Mouse (Mus musculus) limb, embryonic 13.5 days (tissue): Measurements from ENCODE around the gene Tas1r1. TPM values are rescaled to one million over a fixed set of nuclear protein-coding genes. Genes with fewer than 3 reads are reported as not detected.

Experiments used
- ATAC-seq: fragments of 200-750 bp; cut with Nextera tagmentation; 2 replicates; pipeline ENCODE4 v1.8.0; 2017; ENCODE audit warnings: low read depth, moderate number of reproducible peaks, moderate TSS enrichment; ENCODE audit not compliant: low FRiP score
- H3K27ac ChIP-seq: fragments of 300-500 bp; sonication (generic); 2 replicates; pipeline ENCODE4 v1.5.1; 2015; ENCODE audit warnings: inconsistent platforms, mild to moderate bottlenecking, moderate library complexity
- H3K27me3 ChIP-seq: fragments of 300-500 bp; sonication (generic); 2 replicates; pipeline ENCODE4 v1.6.1; 2015; ENCODE audit warnings: mild to moderate bottlenecking, inconsistent platforms
- H3K36me3 ChIP-seq: fragments of 300-500 bp; sonication (generic); 2 replicates; pipeline ENCODE4 v1.6.1; 2015; ENCODE audit warnings: inconsistent platforms, mild to moderate bottlenecking, moderate library complexity
- H3K4me1 ChIP-seq: fragments of 300-500 bp; sonication (generic); 2 replicates; pipeline ENCODE4 v1.6.1; 2015; ENCODE audit warnings: inconsistent platforms
- H3K4me2 ChIP-seq: fragments of 300-500 bp; sonication (generic); replicated peaks from 2 replicates; pipeline ENCODE4 v1.6.1; 2015; ENCODE audit warnings: inconsistent platforms, mild to moderate bottlenecking, moderate library complexity
- H3K4me3 ChIP-seq: fragments of 300-500 bp; sonication (generic); 2 replicates; pipeline ENCODE4 v1.5.1; 2015; ENCODE audit warnings: moderate library complexity, mild to moderate bottlenecking, inconsistent platforms
- H3K9ac ChIP-seq: fragments of 300-500 bp; sonication (generic); 2 replicates; pipeline ENCODE4 v1.6.1; 2015; ENCODE audit warnings: mild to moderate bottlenecking, inconsistent platforms
- H3K9me3 ChIP-seq: fragments of 300-500 bp; sonication (generic); 2 replicates; pipeline ENCODE4 v1.6.1; 2016; ENCODE audit warnings: inconsistent platforms
- WGBS: fragments of 180-500 bp; shearing (Covaris S2); methylation state at CpG from one replicate; pipeline ENCODE4 v1.1.7; 2015; 5-methylcytosine and 5-hydroxymethylcytosine counted together
- polyA plus RNA-seq: library from polyadenylated mRNA; unstranded; fragments of >200 nt; fragmentation: Nextera tagmentation; extraction: Ambion mirVana; gene quantifications from 2 replicates; pipeline ENCODE4 v1.2.1, GENCODE M21; 2015

The Tas1r1 gene
- polyA plus RNA-seq, 1 experiment from 2014 or later = 1.3 TPM

GRCm38 (mm10) chr4:152021568-152022097, 16.7 kb downstream of the Tas1r1 start:
- Histone ChIP-seq H3K4me3 (no peak overlapping the region), H3K27me3 (no peaks in the 10 kb centered on the region), H3K36me3 (peaks cover 84% of the 10 kb centered on the region), H3K27ac (no peak overlapping the region), H3K9ac (0 out of 2 replicates have a peak overlapping the region, but pooled peaks have one; percentile 20), H3K4me1 (peaks cover 22% of the 10 kb centered on the region), H3K4me2 (no peak overlapping the region), H3K9me3 (no peaks in the 10 kb centered on the region)
- no peak for ATAC-seq
- 80% methylated on average over 12 of the region's 12 CpGs for WGBS

DNA sequence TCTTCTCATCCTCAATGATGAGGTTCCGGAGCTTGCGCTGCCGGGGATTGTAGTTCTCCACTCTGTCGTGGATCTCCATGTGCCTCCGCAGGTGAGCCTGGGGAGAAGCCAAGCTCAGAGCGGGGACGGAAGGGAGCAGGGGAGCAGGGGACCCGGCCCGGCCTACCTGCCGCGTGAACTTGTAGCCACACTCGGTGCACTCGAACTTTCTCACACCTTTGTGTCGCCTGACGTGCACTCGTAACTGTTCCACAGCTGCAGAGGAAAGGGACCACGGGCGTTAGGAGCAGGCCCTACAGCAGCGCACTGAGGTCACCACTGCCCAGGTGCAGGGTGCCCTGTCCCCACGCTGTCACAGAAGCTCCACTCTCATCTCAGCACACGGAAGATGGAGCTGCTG, 18.3 kb downstream of the Tas1r1 start:
- no peaks in the 10 kb centered on the region for H3K9me3 ChIP-seq
- H3K9ac ChIP-seq = no peak overlapping the region
- H3K36me3 ChIP-seq = peaks cover 91% of the 10 kb centered on the region
- H3K4me1 ChIP-seq = peaks cover 5% of the 10 kb centered on the region
- no peak for ATAC-seq
- H3K4me2 ChIP-seq = no peak overlapping the region
- no peaks in the 10 kb centered on the region for H3K27me3 ChIP-seq
- WGBS = 93% methylated on average over 21 of the region's 21 CpGs
- no peak overlapping the region for H3K27ac ChIP-seq
- no peak overlapping the region for H3K4me3 ChIP-seq

GRCm38 (mm10) chr4:152019073-152019472, 19.3 kb downstream of the Tas1r1 start:
- H3K4me2 ChIP-seq = no peak overlapping the region
- H3K4me1 ChIP-seq = no peaks in the 10 kb centered on the region
- H3K27me3 ChIP-seq = no peaks in the 10 kb centered on the region
- H3K9me3 ChIP-seq = no peaks in the 10 kb centered on the region
- WGBS = 82% methylated on average over 6 of the region's 6 CpGs
- H3K36me3 ChIP-seq = peaks cover 91% of the 10 kb centered on the region
- H3K9ac ChIP-seq = no peak overlapping the region
- H3K4me3 ChIP-seq = no peak overlapping the region
- no peak for ATAC-seq
- no peak overlapping the region for H3K27ac ChIP-seq

GRCm38 (mm10) chr4:152013036-152013813, 25.1 kb downstream of the Tas1r1 start:
- no peak overlapping the region for H3K4me2 ChIP-seq
- WGBS = 83% methylated on average over 12 of the region's 12 CpGs

GRCm38 (mm10) chr4:152012109-152012508, 26.3 kb downstream of the Tas1r1 start:
- H3K4me2 ChIP-seq = peak overlapping the region; percentile 99; the same call in 1 of the 2 replicates
- peaks cover 4% of the 10 kb centered on the region for H3K27me3 ChIP-seq
- peaks cover 44% of the 10 kb centered on the region for H3K36me3 ChIP-seq
- H3K9ac ChIP-seq = no peak overlapping the region
- no peak for ATAC-seq
- no peak overlapping the region for H3K27ac ChIP-seq
- 90% methylated on average over 16 of the region's 16 CpGs for WGBS
- peaks cover 37% of the 10 kb centered on the region for H3K4me1 ChIP-seq
- H3K9me3 ChIP-seq = no peaks in the 10 kb centered on the region
- 0 out of 2 replicates have a peak overlapping the region, but pooled peaks have one; percentile 84 for H3K4me3 ChIP-seq

More at GRCm38 (mm10) chr4:152013036-152013813, 25.1 kb downstream of the Tas1r1 start:
- Histone ChIP-seq H3K4me3 (no peak overlapping the region; the same call in 1 of the 2 replicates), H3K9ac (peak overlapping the region; percentile 1; the same call in 1 of the 2 replicates), H3K4me1 (peaks cover 26% of the 10 kb centered on the region), H3K27ac (no peak overlapping the region), H3K36me3 (peaks cover 54% of the 10 kb centered on the region), H3K27me3 (no peaks in the 10 kb centered on the region), H3K9me3 (no peaks in the 10 kb centered on the region)
- ATAC-seq = no peak

DNA sequence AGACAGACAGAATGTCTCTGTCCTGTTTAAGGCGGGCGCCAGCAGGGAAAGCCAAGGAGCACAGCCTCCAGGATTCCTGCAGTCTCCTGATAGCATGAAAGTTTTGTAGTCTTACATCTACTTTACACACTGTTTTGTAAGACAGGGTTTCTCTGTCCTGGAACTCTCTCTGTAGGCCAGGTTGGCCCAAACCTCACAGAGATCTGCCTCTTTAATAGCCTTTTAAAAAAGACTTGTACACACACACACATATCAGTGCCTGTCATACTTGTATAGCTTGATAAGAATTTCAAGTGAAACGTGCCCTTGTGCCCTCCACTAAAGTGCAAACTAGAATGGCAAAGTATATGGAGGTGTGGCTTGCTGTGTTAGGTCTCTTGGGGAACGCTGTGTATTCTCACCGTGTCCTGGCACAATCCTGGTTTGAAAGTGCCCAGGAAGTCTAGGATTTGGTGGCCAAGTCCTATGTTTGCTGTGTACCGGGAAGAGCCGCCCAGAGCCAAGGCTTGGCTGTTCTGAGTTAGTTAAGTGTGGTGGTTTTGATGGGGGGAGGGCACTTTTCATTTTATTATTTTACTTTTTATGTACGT, 27.1 kb downstream of the Tas1r1 start:
- Histone ChIP-seq H3K4me1 (peaks cover 39% of the 10 kb centered on the region), H3K9me3 (no peaks in the 10 kb centered on the region), H3K36me3 (peaks cover 42% of the 10 kb centered on the region), H3K27me3 (peaks cover 4% of the 10 kb centered on the region), H3K9ac (peak overlapping the region; percentile 83), H3K4me3 (peak overlapping the region; percentile 84), H3K4me2 (peak overlapping the region; percentile 99), H3K27ac (no peak overlapping the region)
- ATAC-seq = no peak
- WGBS = 74% methylated on average over 8 of the region's 8 CpGs

GRCm38 (mm10) chr4:152010707-152011134, 27.6 kb downstream of the Tas1r1 start:
- peak overlapping the region; percentile 99 for H3K4me2 ChIP-seq
- no peak overlapping the region; the same call in 1 of the 2 replicates for H3K27ac ChIP-seq
- peaks cover 36% of the 10 kb centered on the region for H3K36me3 ChIP-seq
- peaks cover 39% of the 10 kb centered on the region for H3K4me1 ChIP-seq
- H3K4me3 ChIP-seq = peak overlapping the region; percentile 84
- H3K27me3 ChIP-seq = peaks cover 4% of the 10 kb centered on the region
- no peaks in the 10 kb centered on the region for H3K9me3 ChIP-seq
- ATAC-seq = no peak
- WGBS = 12% methylated on average over 13 of the region's 13 CpGs
- peak overlapping the region; percentile 83 for H3K9ac ChIP-seq

DNA sequence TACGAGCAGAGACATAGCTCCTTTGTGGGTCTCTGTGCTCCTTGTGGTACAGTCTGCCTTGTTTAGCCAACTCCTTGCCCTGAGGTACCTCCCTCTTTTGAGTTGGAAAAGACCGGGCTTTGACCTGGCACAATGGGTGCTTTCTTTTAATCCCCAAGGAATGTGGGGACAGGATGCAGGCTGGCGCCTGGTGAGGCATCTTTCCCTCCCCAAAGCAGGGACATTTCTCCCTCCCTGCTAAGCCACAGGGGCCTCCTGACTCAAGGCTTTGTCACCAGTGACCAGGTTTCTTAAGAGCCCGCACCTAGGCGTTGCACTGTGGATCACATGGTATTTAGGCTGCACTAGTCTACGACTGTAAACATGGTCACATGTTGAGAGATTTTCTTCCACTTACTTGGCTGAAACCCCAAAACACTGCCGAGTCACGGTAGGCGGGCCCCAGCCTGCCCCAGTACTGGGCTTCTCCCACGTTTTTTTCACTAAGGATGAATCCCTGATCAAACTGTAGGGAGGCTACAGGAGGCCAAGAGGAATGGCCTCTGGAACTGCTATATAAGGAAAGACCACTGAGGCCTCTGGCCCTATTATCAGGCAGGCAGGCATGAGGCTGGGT, 28.2 kb downstream of the Tas1r1 start:
- Histone ChIP-seq H3K36me3 (peaks cover 31% of the 10 kb centered on the region), H3K4me2 (peak overlapping the region; percentile 99), H3K27me3 (peaks cover 4% of the 10 kb centered on the region), H3K9ac (peak overlapping the region; percentile 83), H3K9me3 (no peaks in the 10 kb centered on the region), H3K4me3 (peak overlapping the region; percentile 84), H3K4me1 (peaks cover 39% of the 10 kb centered on the region), H3K27ac (peak overlapping the region; percentile 89; the same call in 1 of the 2 replicates)
- ATAC-seq = peak; percentile 38; the same call in 1 of the 2 replicates
- 3% methylated on average over 10 of the region's 10 CpGs for WGBS

DNA sequence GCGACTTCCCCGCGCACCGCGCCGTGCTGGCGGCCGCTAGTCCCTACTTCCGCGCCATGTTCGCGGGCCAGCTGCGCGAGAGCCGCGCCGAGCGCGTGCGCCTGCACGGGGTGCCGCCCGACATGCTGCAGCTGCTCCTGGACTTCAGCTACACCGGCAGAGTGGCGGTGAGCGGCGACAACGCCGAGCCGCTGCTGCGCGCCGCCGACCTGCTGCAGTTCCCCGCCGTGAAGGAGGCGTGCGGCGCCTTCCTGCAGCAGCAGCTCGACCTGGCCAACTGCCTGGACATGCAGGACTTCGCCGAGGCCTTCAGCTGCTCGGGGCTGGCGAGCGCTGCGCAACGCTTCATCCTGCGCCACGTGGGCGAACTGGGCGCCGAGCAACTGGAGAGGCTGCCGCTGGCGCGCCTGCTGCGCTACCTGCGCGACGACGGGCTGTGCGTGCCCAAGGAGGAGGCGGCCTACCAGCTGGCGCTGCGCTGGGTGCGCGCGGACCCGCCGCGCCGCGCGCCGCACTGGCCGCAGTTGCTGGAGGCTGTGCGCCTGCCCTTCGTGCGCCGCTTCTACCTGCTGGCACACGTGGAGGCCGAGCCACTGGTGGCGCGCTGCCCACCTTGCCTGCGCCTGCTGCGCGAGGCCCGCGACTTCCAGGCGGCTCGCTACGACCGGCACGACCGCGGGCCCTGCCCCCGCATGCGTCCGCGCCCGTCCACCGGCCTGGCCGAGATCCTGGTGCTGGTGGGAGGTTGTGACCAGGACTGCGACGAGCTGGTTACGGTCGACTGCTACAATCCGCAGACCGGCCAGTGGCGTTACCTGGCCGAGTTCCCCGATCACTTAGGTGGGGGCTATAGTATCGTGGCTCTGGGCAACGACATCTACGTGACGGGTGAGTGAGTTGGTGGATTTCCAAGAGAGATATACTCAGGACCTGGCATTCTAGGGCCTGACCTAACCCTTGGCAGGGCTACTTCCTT, 29.0 kb downstream of the Tas1r1 start:
- H3K4me1 ChIP-seq = peaks cover 39% of the 10 kb centered on the region

DNA sequence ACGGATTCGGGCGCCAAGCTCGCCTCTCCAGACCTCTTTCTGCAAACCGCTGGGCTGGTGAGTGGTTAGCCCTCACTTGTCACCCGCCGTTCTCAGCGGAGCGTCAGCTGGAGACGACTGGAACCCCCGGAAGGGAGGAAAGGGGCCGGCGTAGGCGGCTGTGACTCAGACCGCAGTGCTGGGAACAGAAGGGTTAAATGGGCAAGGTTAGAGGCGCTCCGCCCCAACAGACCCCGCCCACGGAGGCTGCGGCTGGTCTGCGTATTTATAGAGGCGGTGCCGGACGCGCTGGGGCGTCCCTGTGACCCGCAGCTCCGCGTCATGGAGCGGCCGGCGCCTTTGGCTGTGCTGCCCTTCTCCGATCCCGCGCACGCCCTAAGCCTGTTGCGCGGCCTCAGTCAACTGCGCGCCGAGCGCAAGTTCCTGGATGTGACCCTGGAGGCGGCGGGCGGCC, 29.7 kb downstream of the Tas1r1 start, which contains the start of gene Klhl21:
Gene Klhl21 (plus strand): TSS at position 182 of the 454 bp plus-strand sequence.
- WGBS = under 1% methylated on average over 44 of the region's 45 CpGs
- ATAC-seq = peak; percentile 90
- peaks cover 39% of the 10 kb centered on the region for H3K4me1 ChIP-seq

More for the DNA sequence above, 29.0 kb downstream of the Tas1r1 start:
- H3K36me3 ChIP-seq = peaks cover 23% of the 10 kb centered on the region
- H3K27me3 ChIP-seq = peaks cover 4% of the 10 kb centered on the region
- H3K9ac ChIP-seq = peak overlapping the region; percentile 83
- H3K4me3 ChIP-seq = peak overlapping the region; percentile 84
- WGBS = under 1% methylated on average over 114 of the region's 115 CpGs
- ATAC-seq = peak; percentile 78
- peak overlapping the region; percentile 89 for H3K27ac ChIP-seq
- no peaks in the 10 kb centered on the region for H3K9me3 ChIP-seq
- H3K4me2 ChIP-seq = peak overlapping the region; percentile 99

GRCm38 (mm10) chr4:152008148-152008500, 30.2 kb downstream of the Tas1r1 start:
- H3K9ac ChIP-seq = peak overlapping the region; percentile 83; the same call in 1 of the 2 replicates

More for the DNA sequence above, 29.7 kb downstream of the Tas1r1 start, which contains the start of gene Klhl21:
- H3K9ac ChIP-seq = peak within 1 kb of the TSS; percentile 83
- H3K9me3 ChIP-seq = no peaks in the 10 kb centered on the region
- peak within 1 kb of the TSS; percentile 89 for H3K27ac ChIP-seq
- H3K4me3 ChIP-seq = peak within 1 kb of the TSS; percentile 84
- peaks cover 4% of the 10 kb centered on the region for H3K27me3 ChIP-seq
- peak within 1 kb of the TSS; percentile 99 for H3K4me2 ChIP-seq
- peaks cover 16% of the 10 kb centered on the region for H3K36me3 ChIP-seq

More at GRCm38 (mm10) chr4:152008148-152008500, 30.2 kb downstream of the Tas1r1 start:
- peak overlapping the region; percentile 52; the same call in 1 of the 2 replicates for H3K27ac ChIP-seq
- no peak for ATAC-seq
- WGBS = 0% methylated on average over 14 of the region's 14 CpGs
- no peaks in the 10 kb centered on the region for H3K9me3 ChIP-seq
- H3K4me1 ChIP-seq = peaks cover 39% of the 10 kb centered on the region
- H3K27me3 ChIP-seq = peaks cover 4% of the 10 kb centered on the region
- peak overlapping the region; percentile 84 for H3K4me3 ChIP-seq
- H3K36me3 ChIP-seq = peaks cover 10% of the 10 kb centered on the region
- peak overlapping the region; percentile 99 for H3K4me2 ChIP-seq
